Mouse (Mus musculus): ENCODE measurements at regions not wholly inside any gene's neighbourhood (a gene's known extent, or its start where the extent isn't known, plus 50 kb on each side); places are given as distances from the start of the nearest gene placed in this dataset.

- no peak for DNase-seq (ENCODE audit: extremely low spot score in 1 of 2, low spot score in 1 of 2)
Observed at GRCm38 (mm10) chr9:87954941-87955340, 223.9 kb upstream of the Tbx18 start.

- DNase-seq (ENCODE audit: extremely low spot score in 1 of 2, low spot score in 1 of 2): no peak
Observed at GRCm38 (mm10) chr9:87961796-87962195, 230.7 kb upstream of the Tbx18 start.

- DNase-seq (ENCODE audit: extremely low spot score in 1 of 2, low spot score in 1 of 2): no peak
Observed at GRCm38 (mm10) chr9:87964508-87964907, 233.4 kb upstream of the Tbx18 start.

- no peak for DNase-seq (ENCODE audit: extremely low spot score in 1 of 2, low spot score in 1 of 2)
Observed at GRCm38 (mm10) chr9:87965103-87965780, 234.2 kb upstream of the Tbx18 start.

GRCm38 (mm10) chr9:87968190-87969082, 237.4 kb upstream of the Tbx18 start:
- DNase-seq (ENCODE audit: extremely low spot score in 1 of 2, low spot score in 1 of 2): no peak

- no peak for DNase-seq (ENCODE audit: extremely low spot score in 1 of 2, low spot score in 1 of 2)
Observed at GRCm38 (mm10) chr9:87970586-87970985, 239.5 kb upstream of the Tbx18 start.

GRCm38 (mm10) chr9:87971791-87972190, 240.7 kb upstream of the Tbx18 start:
- no peak for DNase-seq (ENCODE audit: extremely low spot score in 1 of 2, low spot score in 1 of 2)

GRCm38 (mm10) chr9:87973531-87973930, 242.5 kb upstream of the Tbx18 start:
- peak in 1 of 2 experiments; percentile 8 for DNase-seq (ENCODE audit: extremely low spot score in 1 of 2, low spot score in 1 of 2)

GRCm38 (mm10) chr9:87984910-87985309, 253.8 kb upstream of the Tbx18 start:
- DNase-seq (ENCODE audit: extremely low spot score in 1 of 2, low spot score in 1 of 2): no peak

- DNase-seq (ENCODE audit: extremely low spot score in 1 of 2, low spot score in 1 of 2): no peak
Observed at GRCm38 (mm10) chr9:87985439-87985838, 254.4 kb upstream of the Tbx18 start.

- no peak for DNase-seq (ENCODE audit: extremely low spot score in 1 of 2, low spot score in 1 of 2)
Observed at GRCm38 (mm10) chr9:88005945-88006700, 275.1 kb upstream of the Tbx18 start.

GRCm38 (mm10) chr9:88023752-88024151, 292.7 kb upstream of the Tbx18 start:
- no peak for DNase-seq (ENCODE audit: extremely low spot score in 1 of 2, low spot score in 1 of 2)

- DNase-seq (ENCODE audit: extremely low spot score in 1 of 2, low spot score in 1 of 2): no peak
Observed at GRCm38 (mm10) chr9:88025936-88026335, 294.9 kb upstream of the Tbx18 start.

GRCm38 (mm10) chr9:88030509-88031148, 296.4 kb upstream of the Nt5e start:
- peak in 1 of 2 experiments; percentile 10 for DNase-seq (ENCODE audit: extremely low spot score in 1 of 2, low spot score in 1 of 2)

GRCm38 (mm10) chr9:88037560-88037959, 289.4 kb upstream of the Nt5e start:
- no peak for DNase-seq (ENCODE audit: extremely low spot score in 1 of 2, low spot score in 1 of 2)

- DNase-seq (ENCODE audit: extremely low spot score in 1 of 2, low spot score in 1 of 2): no peak
Observed at GRCm38 (mm10) chr9:88049270-88049669, 277.7 kb upstream of the Nt5e start.

GRCm38 (mm10) chr9:88049792-88050191, 277.2 kb upstream of the Nt5e start:
- no peak for DNase-seq (ENCODE audit: extremely low spot score in 1 of 2, low spot score in 1 of 2)

GRCm38 (mm10) chr9:88058551-88058950, 268.4 kb upstream of the Nt5e start:
- no peak for DNase-seq (ENCODE audit: extremely low spot score in 1 of 2, low spot score in 1 of 2)

GRCm38 (mm10) chr9:88059005-88059404, 268.0 kb upstream of the Nt5e start:
- no peak for DNase-seq (ENCODE audit: extremely low spot score in 1 of 2, low spot score in 1 of 2)

GRCm38 (mm10) chr9:88063973-88064676, 262.9 kb upstream of the Nt5e start:
- no peak for DNase-seq (ENCODE audit: extremely low spot score in 1 of 2, low spot score in 1 of 2)
